Mouse (Mus musculus) kidney, adult 2 months (tissue): Measurements from ENCODE around the gene Phgdh. TPM values are rescaled to one million over a fixed set of nuclear protein-coding genes. Genes with fewer than 3 reads are reported as not detected.
A peak's percentile ranks its signal among the peaks of the same experiment; 100 is the strongest.

ENCODE experiments used
- DNase-seq: peaks from one replicate; pipeline ENCODE4 v3.0.0; 2021
- H3K27ac ChIP-seq: fragments of 200-500 bp; 2 replicates; pipeline ENCODE4 v1.5.1; 2012; ENCODE audit warnings: low read depth, low read length, control low read depth, inconsistent platforms; ENCODE audit not compliant: insufficient read depth
- H3K27me3 ChIP-seq: fragments of 200-500 bp; replicated peaks from 2 replicates; pipeline ENCODE4 v1.6.1; 2012; ENCODE audit warnings: mild to moderate bottlenecking, moderate library complexity, low read length, inconsistent platforms; ENCODE audit not compliant: control insufficient read depth, insufficient read depth
- H3K36me3 ChIP-seq: fragments of 200-500 bp; 2 replicates; pipeline ENCODE4 v1.6.1; 2012; ENCODE audit warnings: mild to moderate bottlenecking, moderate library complexity, low read length, inconsistent platforms; ENCODE audit not compliant: control insufficient read depth, insufficient read depth
- H3K4me1 ChIP-seq: fragments of 200-500 bp; 2 replicates; pipeline ENCODE4 v1.6.1; 2011; ENCODE audit warnings: low read length; ENCODE audit not compliant: control insufficient read depth, insufficient read depth
- H3K4me3 ChIP-seq: fragments of 200-500 bp; 2 replicates; pipeline ENCODE4 v1.5.1; 2011; ENCODE audit warnings: mild to moderate bottlenecking, low read depth, low read length, control low read depth; ENCODE audit not compliant: insufficient read depth
- CTCF ChIP-seq: fragments of 200-500 bp; conservative IDR thresholded peaks from 2 replicates; pipeline ENCODE4 v1.5.1; 2011; ENCODE audit warnings: low read depth, mild to moderate bottlenecking, control low read depth, low read length, moderate library complexity, mixed read lengths; ENCODE audit not compliant: insufficient read depth, insufficient read length
- POLR2A ChIP-seq: fragments of 200-500 bp; IDR thresholded peaks from one replicate; pipeline ENCODE4 v1.6.1; 2011; ENCODE audit warnings: low read depth, low read length, control low read depth
- WGBS: fragments of 180-500 bp; shearing (Covaris S2); methylation state at CpG from one replicate; pipeline ENCODE4 v1.1.7; 2018; 5-methylcytosine and 5-hydroxymethylcytosine counted together
- polyA plus RNA-seq: library from polyadenylated mRNA; depleted of rRNA; stranded (reverse); fragments of >200 nt; gene quantifications from 2 replicates; pipeline ENCODE4 v1.2.3, GENCODE M21; 2012

Gene Phgdh
- polyA plus RNA-seq, 1 experiment = 47.1 TPM

DNA sequence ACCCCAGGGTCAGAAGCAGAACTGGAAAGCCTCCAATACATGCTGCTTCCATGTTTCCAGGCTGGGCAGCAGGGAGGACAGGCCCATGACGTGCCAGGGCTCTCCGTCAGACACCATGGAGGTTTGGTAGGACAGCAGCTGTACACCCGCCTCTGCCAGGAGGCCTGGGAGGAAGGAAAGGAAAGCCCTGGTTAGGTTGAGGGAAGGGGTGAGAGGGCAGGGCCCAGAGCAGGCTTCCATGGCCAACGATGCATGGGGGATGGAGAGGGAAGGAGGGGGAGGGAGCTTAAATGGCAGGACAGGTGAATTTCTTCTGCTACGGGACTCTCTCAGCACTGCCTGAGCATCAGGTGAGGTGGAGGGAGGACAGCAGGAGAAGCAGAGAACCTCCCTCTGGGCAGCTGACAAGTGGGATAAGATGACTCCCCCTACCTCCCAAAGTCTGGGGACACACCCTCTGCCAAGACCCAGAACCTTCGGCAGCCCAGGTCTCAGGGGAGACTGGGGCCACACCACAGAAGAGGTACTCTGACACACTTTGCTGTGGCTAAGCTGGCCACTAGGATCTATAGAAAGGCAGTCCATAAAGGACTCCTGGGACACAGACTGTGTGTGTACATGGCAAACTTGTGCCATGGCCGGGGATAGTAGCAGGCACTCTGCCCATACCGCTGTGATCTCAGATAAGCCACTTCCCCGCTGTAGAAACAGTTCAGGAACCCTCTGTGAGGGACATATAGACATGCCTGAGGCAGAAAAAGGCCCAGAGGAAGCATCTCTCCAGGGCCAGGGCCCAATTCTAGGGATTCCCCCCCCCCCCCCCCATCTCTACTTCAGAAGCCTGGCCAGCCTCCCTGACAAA is 26.3 kb downstream of the Phgdh start:
- Histone ChIP-seq H3K4me3 (no peak overlapping the region), H3K27ac (no peak overlapping the region), H3K36me3 (no peaks in the 10 kb centered on the region), H3K27me3 (no peaks in the 10 kb centered on the region), H3K4me1 (no peaks in the 10 kb centered on the region)
- no peak for DNase-seq
- no peak for TF ChIP-seq POLR2A
- no peak for TF ChIP-seq CTCF
- 69% methylated on average over 9 of the region's 9 CpGs for WGBS

DNA sequence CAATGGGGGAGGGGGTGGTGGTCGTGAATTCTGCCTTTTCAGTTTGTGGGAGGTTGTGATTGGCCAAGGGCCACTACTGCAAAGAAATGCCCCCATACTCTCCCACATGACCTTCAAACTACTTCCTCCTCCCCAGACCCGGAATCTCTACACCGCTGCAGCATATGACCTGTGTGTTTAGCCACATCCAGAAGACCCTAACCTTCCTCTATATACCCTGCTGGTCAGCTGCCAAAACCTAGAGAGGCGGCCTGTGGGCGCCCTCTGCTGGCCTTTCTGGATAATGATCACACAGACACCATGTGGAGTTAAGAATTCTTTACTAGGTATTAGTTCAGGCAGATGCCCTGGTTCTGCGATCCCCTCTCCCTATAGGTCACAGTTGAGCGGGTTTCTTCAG is 26.9 kb downstream of the Phgdh start:
- DNase-seq = peak; percentile 52
- 16% methylated on average over 7 of the region's 7 CpGs for WGBS
- no peak overlapping the region for H3K27ac ChIP-seq

DNA sequence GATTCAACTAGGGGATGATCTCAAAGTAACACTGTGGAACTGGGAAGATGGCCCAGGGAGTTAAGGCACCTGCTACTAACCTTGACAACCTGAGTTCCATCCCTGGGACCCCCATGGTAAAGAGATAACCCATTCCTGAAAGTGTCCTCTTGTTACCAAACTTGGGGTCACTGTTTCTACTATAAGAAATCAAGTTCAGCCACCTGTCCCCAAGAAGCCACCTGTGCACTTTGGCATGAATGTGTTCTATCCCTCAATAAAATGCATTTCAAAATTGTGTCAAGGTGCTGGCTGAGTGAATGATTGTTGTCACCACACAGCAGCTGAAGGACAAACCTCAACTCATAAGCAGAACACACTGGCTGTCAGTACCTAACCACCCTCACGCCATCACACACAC is 29.3 kb downstream of the Phgdh start:
- Histone ChIP-seq H3K4me1 (no peaks in the 10 kb centered on the region), H3K4me3 (no peak overlapping the region), H3K36me3 (no peaks in the 10 kb centered on the region), H3K27me3 (no peaks in the 10 kb centered on the region), H3K27ac (no peak overlapping the region)
- TF ChIP-seq POLR2A = no peak
- TF ChIP-seq CTCF = no peak
- no peak for DNase-seq
- WGBS = 75% methylated on average over 1 of the region's 1 CpGs

More for the DNA sequence above, 26.9 kb downstream of the Phgdh start:
- Histone ChIP-seq H3K27me3 (no peaks in the 10 kb centered on the region), H3K36me3 (no peaks in the 10 kb centered on the region), H3K4me3 (no peak overlapping the region), H3K4me1 (no peaks in the 10 kb centered on the region)
- no peak for TF ChIP-seq POLR2A
- peak; percentile 61 for TF ChIP-seq CTCF

DNA sequence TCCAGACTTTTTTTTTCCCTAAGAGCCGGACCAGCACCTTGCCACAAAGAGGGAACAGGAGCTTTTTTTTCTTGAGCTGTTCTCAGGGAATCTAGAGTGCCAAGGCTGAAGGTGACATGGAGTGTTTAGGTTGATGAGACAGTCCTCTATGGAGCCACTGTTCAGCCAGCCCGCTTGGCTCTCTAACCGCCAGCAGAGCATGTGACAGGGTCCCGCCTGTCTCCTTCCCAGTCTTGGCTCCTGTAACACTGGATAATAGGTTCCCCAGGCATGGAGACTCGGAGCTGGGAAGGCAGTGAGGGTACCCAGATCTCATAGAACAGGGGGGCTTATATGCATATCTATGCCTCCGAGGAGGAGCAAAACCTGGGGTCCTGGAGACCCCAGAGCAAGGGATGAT is 31.2 kb downstream of the Phgdh start:
- H3K36me3 ChIP-seq = no peaks in the 10 kb centered on the region
- 89% methylated on average over 6 of the region's 6 CpGs for WGBS
- no peaks in the 10 kb centered on the region for H3K27me3 ChIP-seq
- no peak overlapping the region for H3K27ac ChIP-seq
- no peak for TF ChIP-seq CTCF
- no peak for DNase-seq
- no peaks in the 10 kb centered on the region for H3K4me1 ChIP-seq
- H3K4me3 ChIP-seq = no peak overlapping the region

DNA sequence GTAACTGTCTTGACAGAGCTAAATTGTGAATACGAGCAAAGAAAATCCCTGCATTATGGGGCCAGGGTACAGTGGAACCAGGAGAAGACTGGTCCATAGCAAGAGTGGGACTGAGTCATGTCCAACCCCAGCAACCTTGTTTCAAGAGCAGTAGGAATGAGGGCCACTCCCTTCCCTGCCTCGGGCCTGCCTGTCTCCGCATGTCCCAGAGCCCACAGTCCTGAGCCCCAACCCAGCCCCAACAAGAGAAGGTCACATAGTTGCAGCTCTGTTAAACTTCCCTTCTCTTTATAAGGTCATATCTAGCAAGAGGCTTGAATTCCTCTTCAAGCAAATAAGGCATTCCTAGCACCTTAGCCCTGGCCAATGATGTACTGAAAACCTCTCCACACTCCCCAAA is 38.0 kb downstream of the Phgdh start:
- Histone ChIP-seq H3K4me1 (no peaks in the 10 kb centered on the region), H3K27me3 (no peaks in the 10 kb centered on the region), H3K4me3 (no peak overlapping the region), H3K36me3 (no peaks in the 10 kb centered on the region), H3K27ac (no peak overlapping the region)
- no peak for DNase-seq
- WGBS = 93% methylated on average over 3 of the region's 3 CpGs
- TF ChIP-seq CTCF = no peak

DNA sequence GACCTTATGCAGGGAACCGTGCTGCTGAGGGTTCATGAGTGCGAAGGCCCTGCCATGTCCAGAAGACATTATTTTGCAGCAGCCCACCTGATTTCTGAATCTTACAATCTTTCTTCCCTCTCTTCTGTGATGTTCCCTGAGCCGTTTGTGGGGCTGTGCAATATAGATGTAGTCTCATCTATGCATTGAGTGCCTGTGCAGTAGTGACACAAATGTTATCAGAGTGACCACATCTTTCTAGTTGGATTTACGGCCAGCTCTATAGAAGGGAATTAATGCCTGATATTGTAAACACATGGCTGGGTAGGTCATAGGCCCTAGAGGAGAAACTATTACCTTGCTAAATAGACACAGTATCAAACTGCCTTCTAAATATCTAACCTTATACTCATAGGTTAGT is 39.5 kb downstream of the Phgdh start:
- H3K36me3 ChIP-seq = no peaks in the 10 kb centered on the region
- H3K4me3 ChIP-seq = no peak overlapping the region
- no peak overlapping the region for H3K27ac ChIP-seq
- DNase-seq = no peak
- TF ChIP-seq CTCF (no peak), POLR2A (no peak)
- 90% methylated on average over 4 of the region's 4 CpGs for WGBS
- no peaks in the 10 kb centered on the region for H3K27me3 ChIP-seq
- no peaks in the 10 kb centered on the region for H3K4me1 ChIP-seq

DNA sequence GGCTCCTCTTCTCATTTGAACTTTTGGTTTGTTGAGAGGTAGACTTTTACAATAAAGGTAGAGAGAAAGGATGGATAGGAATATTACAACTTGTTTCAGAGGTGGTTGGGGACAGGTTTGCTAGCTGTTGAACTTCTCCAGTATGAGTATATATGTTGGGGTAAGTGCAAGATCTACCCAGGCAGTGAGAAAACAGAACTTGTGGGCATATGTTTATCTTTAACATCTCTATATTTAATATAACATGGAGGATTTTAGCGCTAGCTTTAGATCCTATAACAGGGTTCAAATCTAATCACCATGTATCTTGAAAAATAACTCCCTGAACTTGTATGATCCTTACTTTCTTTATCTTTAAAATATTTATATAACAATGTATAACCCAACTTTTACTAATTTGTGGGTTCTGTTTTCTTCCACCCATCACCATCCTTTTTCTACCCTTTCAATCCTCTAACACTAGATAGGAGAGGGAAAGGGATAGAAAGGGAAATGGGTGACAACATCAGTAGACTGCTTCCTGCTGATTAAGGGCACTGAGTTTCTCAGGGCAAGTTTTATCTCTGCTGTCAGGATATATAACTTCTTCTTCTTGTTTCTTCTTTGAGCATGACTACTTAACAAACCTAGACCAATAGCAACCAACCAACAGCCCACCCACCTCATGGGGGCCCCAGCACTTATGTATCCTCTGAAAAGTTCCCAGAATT is 40.2 kb downstream of the Phgdh start:
- no peak for DNase-seq
- 95% methylated on average over 1 of the region's 1 CpGs for WGBS
- Histone ChIP-seq H3K27me3 (no peaks in the 10 kb centered on the region), H3K27ac (no peak overlapping the region), H3K4me1 (no peaks in the 10 kb centered on the region), H3K36me3 (no peaks in the 10 kb centered on the region), H3K4me3 (no peak overlapping the region)
- TF ChIP-seq CTCF (no peak), POLR2A (no peak)
